Mouse (Mus musculus) limb, embryonic 14.5 days (tissue): ENCODE measurements around the gene Tgif1. TPM values are rescaled to one million over a fixed set of nuclear protein-coding genes. Genes with fewer than 3 reads are reported as not detected.
A peak's percentile ranks its signal among the peaks of the same experiment; 100 is the strongest.

Source experiments
- ATAC-seq: fragments of 200-750 bp; cut with Nextera tagmentation; 2 replicates; pipeline ENCODE4 v1.8.0; 2017; ENCODE audit warnings: low read depth, moderate number of reproducible peaks, moderate TSS enrichment; ENCODE audit not compliant: low FRiP score
- DNase-seq: peaks from one replicate; pipeline ENCODE4 v3.0.0-alpha.2; 2015; ENCODE audit warnings: low spot score
- H3K27ac ChIP-seq: fragments of 300-500 bp; sonication (generic); replicated peaks from 2 replicates; pipeline ENCODE4 v1.5.1; 2014; ENCODE audit warnings: low read depth, mild to moderate bottlenecking, low read length, moderate library complexity, mixed read lengths
- H3K27me3 ChIP-seq: fragments of 300-500 bp; sonication (generic); 2 replicates; pipeline ENCODE4 v1.6.1; 2014; ENCODE audit warnings: low read length, mixed read lengths; ENCODE audit not compliant: control insufficient read depth, insufficient read depth
- H3K36me3 ChIP-seq: fragments of 300-500 bp; sonication (generic); 2 replicates; pipeline ENCODE4 v1.6.1; 2014; ENCODE audit warnings: mild to moderate bottlenecking, low read length, moderate library complexity, mixed read lengths; ENCODE audit not compliant: control insufficient read depth, insufficient read depth
- H3K4me1 ChIP-seq: fragments of 300-500 bp; sonication (generic); 2 replicates; pipeline ENCODE4 v1.6.1; 2014; ENCODE audit warnings: antibody characterized with exemption, low read length, mixed read lengths; ENCODE audit not compliant: control insufficient read depth, insufficient read depth
- H3K4me2 ChIP-seq: fragments of 300-500 bp; sonication (generic); replicated peaks from 2 replicates; pipeline ENCODE4 v1.6.1; 2014; ENCODE audit warnings: low read depth, mild to moderate bottlenecking, low read length, moderate library complexity; ENCODE audit not compliant: severe bottlenecking
- H3K4me3 ChIP-seq: fragments of 300-500 bp; sonication (generic); replicated peaks from 2 replicates; pipeline ENCODE4 v1.5.1; 2014; ENCODE audit warnings: low read length
- H3K9ac ChIP-seq: fragments of 300-500 bp; sonication (generic); 2 replicates; pipeline ENCODE4 v1.6.1; 2014; ENCODE audit warnings: mild to moderate bottlenecking, low read depth, low read length, moderate library complexity; ENCODE audit not compliant: severe bottlenecking
- H3K9me3 ChIP-seq: fragments of 300-500 bp; sonication (generic); 2 replicates; pipeline ENCODE4 v1.6.1; 2016; ENCODE audit warnings: low read length; ENCODE audit not compliant: control insufficient read depth
- POLR2A ChIP-seq: fragments of 200-500 bp; IDR thresholded peaks from 2 replicates; pipeline ENCODE4 v1.8.0; 2012; ENCODE audit warnings: inconsistent platforms, mild to moderate bottlenecking, moderate library complexity, borderline replicate concordance; ENCODE audit not compliant: insufficient read depth, insufficient read length; ENCODE audit errors: extremely low read depth
- WGBS: fragments of 180-500 bp; shearing (Covaris S2); extraction: QIAGEN DNeasy Blood & Tissue Kit; methylation state at CpG from one replicate; pipeline ENCODE4 v1.1.7; 2014; 5-methylcytosine and 5-hydroxymethylcytosine counted together
- polyA plus RNA-seq, 2 experiments: library from polyadenylated mRNA; depleted of rRNA in 1 of 2; stranded (reverse) in 1 of 2; unstranded in 1 of 2; fragments of >200 nt; fragmentation: Nextera tagmentation in 1 of 2; extraction: Ambion mirVana in 1 of 2; gene quantifications; 2 replicates each; pipeline versions ENCODE4 v1.2.1 to v1.2.3; 2012 to 2014

The Tgif1 gene
- polyA plus RNA-seq, 2 experiments: 52.7 to 64.8 TPM

DNA sequence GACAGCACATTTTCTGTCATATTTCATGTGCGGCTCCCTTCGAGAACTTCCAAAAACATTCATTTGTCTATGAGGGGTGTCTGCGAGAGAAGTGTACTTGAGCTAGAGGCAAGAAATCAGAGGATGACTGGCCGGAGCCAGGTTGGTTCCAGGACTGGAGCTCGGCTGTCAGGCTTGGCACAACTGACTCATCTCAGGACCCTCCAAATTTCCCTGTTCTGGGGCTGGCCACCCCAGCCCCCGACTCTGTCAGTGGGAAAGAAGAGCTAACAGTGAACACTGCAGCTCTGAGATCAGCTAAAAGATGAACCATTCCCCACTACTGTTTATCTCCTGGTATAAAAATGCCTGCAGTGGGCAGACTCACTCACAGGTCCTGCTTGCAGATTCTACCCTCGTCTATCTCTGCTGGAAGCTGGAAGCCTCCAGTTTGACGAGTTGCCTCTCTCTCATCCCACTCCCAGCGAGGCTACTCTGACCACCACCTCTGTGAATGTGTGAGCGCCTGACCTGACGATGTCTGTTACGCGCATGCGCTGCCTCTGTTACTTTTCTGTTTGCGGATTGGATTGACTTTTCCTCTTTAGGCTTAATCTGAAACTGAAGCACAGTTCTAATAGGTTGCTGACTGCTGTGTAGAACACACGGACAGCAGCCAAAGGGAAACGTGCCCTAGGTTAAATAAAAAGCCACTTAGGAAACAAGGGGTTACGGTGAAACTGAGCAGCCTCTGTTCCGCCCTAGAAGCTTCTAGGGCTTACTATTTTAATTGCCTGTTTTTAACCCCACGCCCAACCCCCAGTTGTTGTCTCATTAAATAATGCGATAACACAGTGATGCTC lies 19.8 kb upstream of the Tgif1 start:
- H3K27ac ChIP-seq: no peak overlapping the region
- no peaks in the 10 kb centered on the region for H3K9me3 ChIP-seq
- H3K9ac ChIP-seq: peak overlapping the region; percentile 28; the same call in 1 of the 2 replicates
- peak overlapping the region; percentile 39 for H3K4me2 ChIP-seq
- no peaks in the 10 kb centered on the region for H3K36me3 ChIP-seq
- WGBS: 31% methylated on average over 21 of the region's 21 CpGs
- no peaks in the 10 kb centered on the region for H3K27me3 ChIP-seq
- no peak for TF ChIP-seq POLR2A
- 0 out of 2 replicates have a peak, but pooled peaks have one; percentile 49 for ATAC-seq
- H3K4me1 ChIP-seq: 0 out of 2 replicates have a peak, but pooled peaks cover 7% of the 10 kb centered on the region
- peak; percentile 38 for DNase-seq
- peak overlapping the region; percentile 4; the same call in 1 of the 2 replicates for H3K4me3 ChIP-seq

DNA sequence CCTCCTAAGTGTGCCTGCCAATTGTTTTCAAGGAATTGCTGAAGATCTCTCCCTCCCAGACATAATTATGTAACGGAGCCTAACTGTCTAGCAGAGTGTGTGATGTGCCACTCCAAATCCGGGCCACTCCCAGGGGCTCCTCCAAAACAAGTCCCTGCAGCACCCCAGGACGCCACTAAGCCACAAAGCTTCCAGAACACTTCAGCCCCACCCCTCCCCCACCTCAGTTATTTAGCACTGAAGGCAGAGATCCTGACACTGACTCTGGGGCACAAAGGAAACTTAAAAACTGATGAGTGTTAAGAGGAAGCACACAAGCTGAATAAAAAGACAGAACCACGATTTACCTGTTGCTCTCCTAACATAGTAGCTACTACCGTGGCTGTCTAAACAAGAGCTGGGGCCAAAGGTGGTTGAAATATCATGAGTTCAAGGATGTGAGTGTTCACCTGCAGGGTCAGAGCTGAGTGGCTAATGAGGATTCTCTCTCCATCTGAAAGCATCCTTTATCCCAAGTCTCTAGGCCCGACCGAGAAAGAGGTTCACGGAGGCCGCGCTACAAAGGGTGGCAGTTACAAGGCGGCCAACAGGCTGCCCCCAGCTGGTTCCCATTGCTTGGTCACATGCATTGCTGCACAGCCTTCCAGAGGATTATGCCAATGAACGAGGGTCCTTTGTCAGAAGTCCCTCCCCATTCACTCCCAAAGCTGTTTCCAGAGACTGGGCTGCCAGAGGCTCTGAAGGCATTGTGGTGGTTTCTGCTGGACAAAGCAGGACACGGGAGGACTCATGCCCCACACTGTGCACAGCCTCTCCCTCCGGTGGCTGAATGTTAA lies 19.0 kb upstream of the Tgif1 start:
- ATAC-seq: peak; percentile 41; the same call in 1 of the 2 replicates
- H3K4me1 ChIP-seq: 0 out of 2 replicates have a peak, but pooled peaks cover 7% of the 10 kb centered on the region
- peak; percentile 18 for DNase-seq
- no peak overlapping the region for H3K27ac ChIP-seq
- H3K4me2 ChIP-seq: 0 out of 2 replicates have a peak overlapping the region, but pooled peaks have one; percentile 39
- no peaks in the 10 kb centered on the region for H3K9me3 ChIP-seq
- no peak overlapping the region for H3K4me3 ChIP-seq
- TF ChIP-seq POLR2A: no peak
- H3K36me3 ChIP-seq: no peaks in the 10 kb centered on the region
- WGBS: 11% methylated on average over 14 of the region's 14 CpGs
- no peak overlapping the region for H3K9ac ChIP-seq
- H3K27me3 ChIP-seq: no peaks in the 10 kb centered on the region

DNA sequence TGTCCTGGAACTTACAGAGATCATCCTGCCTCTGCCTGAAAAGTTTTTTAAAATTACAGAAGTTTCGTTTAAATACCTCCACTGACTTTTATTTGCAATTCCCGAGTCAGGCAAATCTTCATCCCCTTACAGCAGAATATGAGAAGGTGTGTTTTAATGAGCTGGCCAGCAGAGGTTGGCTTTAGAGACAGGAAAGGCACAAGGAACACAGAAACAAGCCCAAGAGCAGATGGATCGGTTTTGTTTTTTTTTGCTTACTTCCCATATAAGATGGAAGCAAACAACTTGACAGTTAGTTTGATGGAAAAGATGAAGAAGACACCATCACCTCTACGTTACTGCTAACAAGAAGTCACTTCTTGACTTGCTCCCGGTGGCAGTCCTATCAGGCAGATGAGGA lies 18.3 kb upstream of the Tgif1 start:
- ATAC-seq (no peak), DNase-seq (no peak)
- no peak overlapping the region for H3K4me2 ChIP-seq
- H3K27me3 ChIP-seq: no peaks in the 10 kb centered on the region
- 59% methylated on average over 5 of the region's 5 CpGs for WGBS
- H3K36me3 ChIP-seq: no peaks in the 10 kb centered on the region
- H3K9me3 ChIP-seq: no peaks in the 10 kb centered on the region
- no peak overlapping the region for H3K4me3 ChIP-seq
- TF ChIP-seq POLR2A: no peak
- H3K9ac ChIP-seq: no peak overlapping the region
- H3K27ac ChIP-seq: no peak overlapping the region
- H3K4me1 ChIP-seq: 0 out of 2 replicates have a peak, but pooled peaks cover 7% of the 10 kb centered on the region

DNA sequence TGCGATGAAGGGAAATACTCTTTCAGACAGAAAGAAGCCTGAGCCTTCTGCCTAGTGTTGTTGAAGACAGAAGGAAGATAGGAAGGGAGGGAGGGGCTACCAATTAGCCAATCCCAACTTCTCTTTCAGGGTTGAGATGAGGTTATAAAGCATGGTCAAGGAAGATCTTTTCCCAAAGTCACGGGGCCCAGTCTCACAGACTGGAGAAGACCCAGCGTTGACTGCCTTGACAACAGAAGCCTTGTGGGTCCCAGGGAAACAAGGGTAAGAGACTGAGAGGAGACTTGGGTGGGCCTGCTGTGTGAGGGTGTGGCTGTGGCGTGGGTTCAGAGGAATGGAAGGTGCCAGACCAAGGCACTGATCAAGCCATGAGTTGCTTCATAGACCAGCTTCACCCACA lies 17.2 kb upstream of the Tgif1 start:
- Histone ChIP-seq H3K9ac (no peak overlapping the region), H3K4me1 (0 out of 2 replicates have a peak, but pooled peaks cover 7% of the 10 kb centered on the region), H3K27me3 (no peaks in the 10 kb centered on the region), H3K36me3 (no peaks in the 10 kb centered on the region), H3K4me2 (no peak overlapping the region), H3K9me3 (no peaks in the 10 kb centered on the region), H3K4me3 (no peak overlapping the region), H3K27ac (no peak overlapping the region)
- no peak for TF ChIP-seq POLR2A
- WGBS: 88% methylated on average over 4 of the region's 4 CpGs
- DNase-seq (no peak), ATAC-seq (no peak)

DNA sequence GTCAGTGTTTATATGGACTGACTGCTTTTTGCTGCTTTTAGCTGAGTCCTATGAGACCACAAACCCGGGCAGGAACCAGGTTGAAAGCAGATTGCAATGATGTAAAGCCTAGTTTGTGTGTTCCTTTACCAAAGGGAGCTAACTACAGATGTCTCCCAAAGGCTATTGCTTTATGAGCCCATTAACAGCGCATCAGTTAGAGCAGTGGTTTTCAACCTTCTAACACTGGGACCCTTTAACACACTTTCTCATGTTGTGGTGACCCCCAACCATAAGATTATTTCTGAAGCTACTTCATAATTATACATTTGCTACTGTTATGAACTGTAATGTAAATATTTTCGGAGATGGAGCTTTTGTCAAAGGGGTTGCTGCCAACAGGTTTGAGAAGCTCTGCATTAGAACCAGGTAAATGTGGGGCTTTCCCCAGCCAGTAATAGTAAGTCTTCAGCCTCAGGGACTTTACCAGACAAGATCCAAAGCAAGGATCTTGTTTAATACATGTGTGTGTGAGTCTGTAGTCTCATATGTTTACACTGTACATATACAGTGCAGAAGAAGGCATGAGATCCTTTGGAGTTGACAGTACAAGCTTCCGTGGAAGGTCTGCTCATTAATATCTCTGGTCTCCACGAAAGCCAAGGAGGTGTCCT lies 15.4 kb upstream of the Tgif1 start:
- Histone ChIP-seq H3K9me3 (no peaks in the 10 kb centered on the region), H3K4me1 (0 out of 2 replicates have a peak, but pooled peaks cover 7% of the 10 kb centered on the region), H3K4me3 (no peak overlapping the region), H3K9ac (no peak overlapping the region), H3K36me3 (no peaks in the 10 kb centered on the region), H3K4me2 (no peak overlapping the region), H3K27me3 (no peaks in the 10 kb centered on the region), H3K27ac (no peak overlapping the region)
- DNase-seq (no peak), ATAC-seq (no peak)
- 68% methylated on average over 5 of the region's 5 CpGs for WGBS
- TF ChIP-seq POLR2A: no peak
